ENCODE assay signal across 7 mouse cellular contexts in the genomic region with DNA sequence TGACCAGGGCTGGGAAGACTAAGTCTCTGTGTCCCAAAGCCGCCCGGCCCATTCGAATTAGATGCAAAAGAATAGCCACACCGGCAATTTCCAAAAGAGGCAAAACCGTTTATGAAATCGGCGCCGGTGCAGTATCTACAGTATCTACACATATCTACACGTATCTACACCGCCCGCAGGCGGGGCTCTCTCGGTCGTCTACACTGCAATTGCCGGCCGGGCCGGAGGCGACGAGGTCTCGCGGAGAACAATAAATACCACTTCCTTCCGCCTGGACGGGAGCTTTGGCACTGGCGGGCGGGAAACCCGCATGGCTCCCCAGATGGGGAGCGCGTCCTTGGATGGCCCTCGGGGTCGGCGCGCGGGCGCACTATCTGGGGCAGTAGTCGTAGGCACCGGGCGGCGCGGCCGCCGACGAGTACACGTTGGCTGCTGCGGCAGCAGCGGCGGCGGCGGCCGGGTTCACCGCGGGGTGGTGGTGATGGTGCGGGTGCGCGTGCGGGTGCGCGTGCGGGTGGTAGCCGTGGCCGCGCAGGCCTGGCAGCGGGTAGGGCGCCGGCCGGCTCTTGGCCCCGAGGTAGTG. TPM values are rescaled to one million over a fixed set of nuclear protein-coding genes. Genes with fewer than 3 reads are reported as not detected.
DNase-seq lines count a peak whose midpoint lies in the region; ATAC-seq and TF ChIP-seq lines count a peak whose summit lies in the region.

No protein-coding gene starts in this region.

- H3K4me2 ChIP-seq in forebrain, embryonic 11.5 days (ENCODE audit: low read depth, low read length, severe bottlenecking): peak overlapping the region; percentile 36
- peak overlapping the region; percentile 68 for H3K4me2 ChIP-seq in intestine, postnatal 0 days (replicated peaks; ENCODE audit: low read depth)
- peak overlapping the region; percentile 54 for H3K4me2 ChIP-seq in midbrain, embryonic 14.5 days (ENCODE audit: low read length)

- H3K27me3 ChIP-seq in testis, adult 2 months (ENCODE audit: control insufficient read depth, insufficient read depth, low read length): no peaks in the 10 kb centered on the region; the same call in 1 of the 2 replicates
- peaks cover 78% of the 10 kb centered on the region for H3K27me3 ChIP-seq in forebrain, embryonic 11.5 days (ENCODE audit: control insufficient read depth, insufficient read depth, low read length)
- H3K27me3 ChIP-seq in intestine, postnatal 0 days (replicated peaks; ENCODE audit: control insufficient read depth, insufficient read depth, low read length): peaks cover 73% of the 10 kb centered on the region
- H3K27me3 ChIP-seq in midbrain, embryonic 14.5 days (ENCODE audit: control insufficient read depth, insufficient read depth, low read length): peaks cover 76% of the 10 kb centered on the region

- H3K4me3 ChIP-seq in testis, adult 2 months (ENCODE audit: control insufficient read depth, low read depth, low read length): peak overlapping the region; percentile 74
- peak overlapping the region; percentile 27 for H3K4me3 ChIP-seq in forebrain, embryonic 11.5 days (ENCODE audit: low read depth, low read length)
- peak overlapping the region; percentile 45 for H3K4me3 ChIP-seq in intestine, postnatal 0 days (ENCODE audit: low read depth, low read length)
- H3K4me3 ChIP-seq in midbrain, embryonic 14.5 days (replicated peaks; ENCODE audit: low read depth, low read length): peak overlapping the region; percentile 35

- H3K9me3 ChIP-seq in forebrain, embryonic 11.5 days (ENCODE audit: control insufficient read depth, low read length): no peaks in the 10 kb centered on the region
- H3K9me3 ChIP-seq in intestine, postnatal 0 days (ENCODE audit: control insufficient read depth): no peaks in the 10 kb centered on the region
- H3K9me3 ChIP-seq in midbrain, embryonic 14.5 days (ENCODE audit: control insufficient read depth, low read length): no peaks in the 10 kb centered on the region

- no peak for TF ChIP-seq POLR2A in testis, adult 2 months (IDR thresholded peaks at IDR 0.05; ENCODE audit: control insufficient read depth, low read depth, low read length)

- no peaks in the 10 kb centered on the region for H3K36me3 ChIP-seq in testis, adult 2 months (ENCODE audit: control insufficient read depth, insufficient read depth, low read length)
- H3K36me3 ChIP-seq in forebrain, embryonic 11.5 days (ENCODE audit: control insufficient read depth, insufficient read depth, low read length): no peaks in the 10 kb centered on the region
- no peaks in the 10 kb centered on the region; the same call in 1 of the 2 replicates for H3K36me3 ChIP-seq in intestine, postnatal 0 days (ENCODE audit: control insufficient read depth, insufficient read depth)
- no peaks in the 10 kb centered on the region for H3K36me3 ChIP-seq in midbrain, embryonic 14.5 days (ENCODE audit: control insufficient read depth, insufficient read depth, low read length)

- DNase-seq in testis, postnatal 10 days (ENCODE audit: low spot score): no peak
- DNase-seq in forebrain, embryonic 11.5 days (ENCODE audit: low spot score): peak; percentile 69
- peak; percentile 58 for DNase-seq in midbrain, embryonic 14.5 days
- no peak for DNase-seq in frontal cortex, postnatal 25 days (ENCODE audit: low spot score in 2 of 2)
- DNase-seq in right cerebral cortex, postnatal 10 days (ENCODE audit: low spot score in 2 of 2): no peak

- no peak overlapping the region for H3K27ac ChIP-seq in testis, adult 2 months (ENCODE audit: control insufficient read depth, insufficient read depth, low read depth, low read length)
- no peak overlapping the region for H3K27ac ChIP-seq in forebrain, embryonic 11.5 days (ENCODE audit: low read depth, low read length)
- H3K27ac ChIP-seq in intestine, postnatal 0 days (ENCODE audit: low read depth, low read length): no peak overlapping the region
- no peak overlapping the region for H3K27ac ChIP-seq in midbrain, embryonic 14.5 days (replicated peaks; ENCODE audit: low read depth, low read length)

- peaks cover 44% of the 10 kb centered on the region for H3K4me1 ChIP-seq in testis, adult 2 months (ENCODE audit: control insufficient read depth, insufficient read depth, low read length)
- peaks cover 21% of the 10 kb centered on the region for H3K4me1 ChIP-seq in forebrain, embryonic 11.5 days (replicated peaks; ENCODE audit: control insufficient read depth, insufficient read depth, low read length)
- 0 out of 2 replicates have a peak, but pooled peaks cover 4% of the 10 kb centered on the region for H3K4me1 ChIP-seq in intestine, postnatal 0 days (replicated peaks; ENCODE audit: control insufficient read depth, insufficient read depth, low read length)
- peaks cover 18% of the 10 kb centered on the region; the same call in 1 of the 2 replicates for H3K4me1 ChIP-seq in midbrain, embryonic 14.5 days (ENCODE audit: control insufficient read depth, insufficient read depth, low read length)

- TF ChIP-seq CTCF in testis, adult 2 months (IDR thresholded peaks at IDR 0.05; ENCODE audit: control insufficient read depth, insufficient read depth, insufficient replicate concordance, low read depth, low read length): no peak
- TF ChIP-seq CTCF in intestine, postnatal 0 days (IDR thresholded peaks at IDR 0.05; ENCODE audit: low read depth): no peak

- no peak for ATAC-seq in forebrain, embryonic 11.5 days (replicated peaks; ENCODE audit: low FRiP score)
- ATAC-seq in intestine, postnatal 0 days: no peak
- peak; percentile 18; the same call in 1 of the 2 replicates for ATAC-seq in midbrain, embryonic 14.5 days (ENCODE audit: low FRiP score, low TSS enrichment)

- H3K9ac ChIP-seq in forebrain, embryonic 11.5 days (ENCODE audit: low read length): no peak overlapping the region
- H3K9ac ChIP-seq in intestine, postnatal 0 days (ENCODE audit: low read depth, low read length): no peak overlapping the region
- H3K9ac ChIP-seq in midbrain, embryonic 14.5 days (replicated peaks; ENCODE audit: low read length): no peak overlapping the region; the same call in 1 of the 2 replicates

- under 1% methylated on average over 59 of the region's 66 CpGs for WGBS in forebrain, embryonic 11.5 days
- WGBS in intestine, postnatal 0 days: 1% methylated on average over 65 of the region's 66 CpGs
- WGBS in midbrain, embryonic 14.5 days: under 1% methylated on average over 61 of the region's 66 CpGs

RNA-seq across cellular contexts. Expression of a gene that starts 8.8 kb away (rescaled TPM):
- 4.2 and 6.1 TPM in 2 replicates for polyA plus RNA-seq in testis, adult 2 months (2012; rRNA removed)
- 0.83 and 1.3 TPM in 2 replicates for polyA plus RNA-seq in forebrain, embryonic 11.5 days (2014; fragmentation: Nextera tagmentation; extraction: Ambion mirVana)
- 0.93 and 1.0 TPM in 2 replicates for polyA plus RNA-seq in intestine, postnatal 0 days (2015; fragmentation: Nextera tagmentation; extraction: Ambion mirVana)
- 0.27 and 0.34 TPM in 2 replicates for polyA plus RNA-seq in midbrain, embryonic 14.5 days (2014; fragmentation: Nextera tagmentation; extraction: Ambion mirVana)

RNA-seq across cellular contexts. Expression of a gene that starts 40.5 kb away (rescaled TPM):
- polyA plus RNA-seq in testis, adult 2 months (2012; rRNA removed): 7.8 and 10.9 TPM in 2 replicates
- polyA plus RNA-seq in forebrain, embryonic 11.5 days (2014; fragmentation: Nextera tagmentation; extraction: Ambion mirVana): 5.3 and 6.0 TPM in 2 replicates
- polyA plus RNA-seq in intestine, postnatal 0 days (2015; fragmentation: Nextera tagmentation; extraction: Ambion mirVana): 1.6 and 2.4 TPM in 2 replicates
- polyA plus RNA-seq in midbrain, embryonic 14.5 days (2014; fragmentation: Nextera tagmentation; extraction: Ambion mirVana): 14.7 and 14.9 TPM in 2 replicates

RNA-seq across cellular contexts. Expression of a gene that starts 44.5 kb away (rescaled TPM):
- polyA plus RNA-seq in testis, adult 2 months (2012; rRNA removed): 9.5 and 11.6 TPM in 2 replicates
- polyA plus RNA-seq in forebrain, embryonic 11.5 days (2014; fragmentation: Nextera tagmentation; extraction: Ambion mirVana): 2.8 and 3.4 TPM in 2 replicates
- 0.34 and 1.4 TPM in 2 replicates for polyA plus RNA-seq in intestine, postnatal 0 days (2015; fragmentation: Nextera tagmentation; extraction: Ambion mirVana)
- 9.9 and 15.2 TPM in 2 replicates for polyA plus RNA-seq in midbrain, embryonic 14.5 days (2014; fragmentation: Nextera tagmentation; extraction: Ambion mirVana)

RNA-seq across cellular contexts. Expression of a gene that starts 48.0 kb away (rescaled TPM):
- polyA plus RNA-seq in testis, adult 2 months (2012; rRNA removed): 62.5 and 63.0 TPM in 2 replicates
- 44.2 and 48.2 TPM in 2 replicates for polyA plus RNA-seq in forebrain, embryonic 11.5 days (2014; fragmentation: Nextera tagmentation; extraction: Ambion mirVana)
- 24.7 and 25.4 TPM in 2 replicates for polyA plus RNA-seq in intestine, postnatal 0 days (2015; fragmentation: Nextera tagmentation; extraction: Ambion mirVana)
- 175 and 200 TPM in 2 replicates for polyA plus RNA-seq in midbrain, embryonic 14.5 days (2014; fragmentation: Nextera tagmentation; extraction: Ambion mirVana)

Comparison
In these comparisons a context has a peak if more than half of its experiments do, and no peak if none do; other contexts are left out.
1. DNase-seq: peak in forebrain, embryonic 11.5 days (single experiment) and midbrain, embryonic 14.5 days (single experiment); none in testis, postnatal 10 days (single experiment), frontal cortex, postnatal 25 days (0 of 2) and right cerebral cortex, postnatal 10 days (0 of 2).
2. Peak in every context shown above with its lines, with median percentiles within 50 percentile points of each other: H3K4me3 ChIP-seq and H3K4me2 ChIP-seq.